Mouse (Mus musculus): Measurements from ENCODE around the gene Slc1a1.

The Slc1a1 gene

DNA sequence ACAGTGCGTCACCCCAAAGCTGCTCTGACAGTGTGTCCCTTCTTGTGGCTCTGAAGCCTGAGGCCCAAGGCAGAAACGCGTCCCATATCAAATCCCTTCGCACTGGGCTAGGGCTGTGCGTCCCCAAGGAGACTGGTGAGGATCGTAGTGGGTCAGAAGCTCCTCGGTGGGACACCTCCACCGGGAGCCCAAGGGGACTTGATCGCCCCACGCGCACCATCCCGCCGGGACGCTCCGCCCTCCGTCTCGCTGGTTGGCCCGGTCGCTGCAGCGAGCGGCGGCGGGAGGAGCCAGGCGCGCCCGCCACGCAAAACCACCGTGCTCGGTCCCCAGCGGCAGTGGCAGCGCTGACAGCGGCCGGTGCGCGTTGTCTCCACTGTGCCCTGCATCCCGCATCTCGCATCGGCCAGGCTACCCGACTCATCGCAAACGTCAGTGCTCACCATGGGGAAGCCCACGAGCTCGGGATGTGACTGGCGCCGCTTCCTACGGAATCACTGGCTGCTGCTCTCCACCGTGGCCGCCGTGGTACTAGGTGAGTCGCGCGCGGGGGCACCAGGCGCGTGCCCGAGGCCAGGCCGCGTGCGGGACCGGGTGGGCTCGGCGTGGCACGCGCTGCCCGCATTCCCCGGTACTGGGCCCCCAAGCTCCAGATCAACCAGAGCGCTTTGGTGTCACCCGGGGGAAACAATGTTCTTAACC lies at the start of gene Slc1a1:
Gene Slc1a1 (plus strand): TSS at position 252 of the 702 bp plus-strand sequence.
- peak; percentile 97 for ATAC-seq (ENCODE audit: low TSS enrichment)

DNA sequence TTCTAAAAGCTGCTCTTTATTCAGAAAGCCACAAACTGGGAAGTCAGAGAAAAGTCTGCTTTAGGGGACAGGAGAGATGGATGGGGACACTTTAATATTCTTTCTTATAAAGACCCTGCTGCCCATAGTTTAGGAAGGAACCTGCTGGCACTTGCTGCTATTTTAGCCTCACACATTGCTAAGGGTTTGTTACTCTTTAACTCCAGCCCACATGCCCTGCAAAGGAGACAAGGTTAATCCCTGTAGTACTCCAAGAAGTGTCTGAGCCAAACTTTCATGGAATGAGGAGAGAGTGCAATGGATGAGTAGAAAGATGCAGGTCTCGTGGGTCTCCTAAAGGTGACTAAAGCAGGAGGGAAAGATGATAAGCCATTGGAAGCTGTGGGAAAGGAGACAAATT lies 44.7 kb upstream of the Slc1a1 start:
- no peak for ATAC-seq (ENCODE audit: low TSS enrichment)

DNA sequence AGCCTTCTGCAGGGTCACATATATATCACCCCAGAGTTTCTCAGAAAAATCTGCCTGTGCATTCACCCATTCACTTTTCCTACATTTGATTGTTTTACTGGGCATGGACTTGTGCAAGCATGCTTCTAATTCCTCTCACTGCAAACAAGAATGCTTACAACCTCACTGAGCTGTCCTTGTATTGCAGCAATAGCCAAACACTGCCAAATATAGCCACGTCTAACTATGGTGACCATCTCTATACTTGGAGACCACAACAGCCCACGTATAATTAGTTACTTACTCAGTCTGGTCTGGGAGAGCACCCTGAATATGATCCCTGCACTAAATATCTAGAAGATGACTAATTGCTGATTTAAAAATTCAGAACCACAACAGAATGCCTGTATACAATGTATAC lies 41.5 kb upstream of the Slc1a1 start:
- no peak for ATAC-seq (ENCODE audit: low TSS enrichment)

DNA sequence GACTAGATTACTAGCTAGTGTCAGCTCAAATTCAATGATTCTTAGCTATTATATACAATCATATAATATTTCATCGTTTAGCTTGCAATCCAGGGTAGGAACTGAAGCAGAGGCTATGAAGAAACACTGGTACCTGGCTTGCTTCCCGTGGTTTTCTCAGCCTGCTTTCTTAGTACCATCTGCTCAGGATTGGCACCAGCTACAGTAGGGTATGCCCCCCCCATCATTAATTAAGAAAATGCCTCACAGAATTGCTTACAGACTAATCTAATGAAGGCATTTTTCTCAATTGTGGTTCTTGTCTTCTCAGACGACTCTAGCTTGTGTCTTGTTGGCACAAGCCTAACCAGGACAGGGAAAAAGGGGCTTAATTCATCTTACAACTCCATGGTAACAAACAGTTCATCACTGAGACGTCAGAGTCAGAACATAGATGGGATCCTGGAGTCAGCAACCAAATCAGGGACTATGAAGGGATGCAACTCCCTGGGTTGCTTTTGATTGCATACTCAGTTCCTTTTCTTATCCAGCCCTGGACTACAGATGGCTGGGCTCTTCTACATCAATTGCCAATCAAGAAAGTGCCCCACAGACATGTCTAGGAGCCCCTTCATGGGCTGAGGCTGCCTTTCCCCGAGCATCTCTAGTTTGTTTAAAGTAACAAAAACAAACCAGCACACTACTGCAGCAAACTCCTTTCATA lies 38.6 kb upstream of the Slc1a1 start:
- ATAC-seq (ENCODE audit: low TSS enrichment), result no peak

DNA sequence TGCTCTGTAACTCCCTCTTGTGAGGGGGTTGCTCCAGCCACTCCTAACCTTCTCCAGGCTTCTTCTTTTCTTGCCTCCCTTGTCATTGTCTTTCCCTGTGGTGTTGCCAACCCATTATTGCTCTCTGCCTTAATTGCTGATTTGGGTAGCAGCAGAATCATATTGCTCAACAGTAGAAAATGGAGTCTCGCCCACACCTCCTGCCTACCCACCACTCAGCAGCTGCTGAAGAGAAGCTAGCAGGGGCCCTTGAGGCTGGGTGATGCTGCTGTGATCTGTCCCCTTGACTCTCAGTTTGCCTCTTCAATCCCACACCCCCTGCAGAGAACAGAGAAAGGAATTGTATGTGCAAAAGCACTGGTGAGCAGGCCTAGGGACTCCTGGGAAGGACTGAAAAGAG lies 37.9 kb upstream of the Slc1a1 start:
- ATAC-seq (ENCODE audit: low TSS enrichment), result no peak

DNA sequence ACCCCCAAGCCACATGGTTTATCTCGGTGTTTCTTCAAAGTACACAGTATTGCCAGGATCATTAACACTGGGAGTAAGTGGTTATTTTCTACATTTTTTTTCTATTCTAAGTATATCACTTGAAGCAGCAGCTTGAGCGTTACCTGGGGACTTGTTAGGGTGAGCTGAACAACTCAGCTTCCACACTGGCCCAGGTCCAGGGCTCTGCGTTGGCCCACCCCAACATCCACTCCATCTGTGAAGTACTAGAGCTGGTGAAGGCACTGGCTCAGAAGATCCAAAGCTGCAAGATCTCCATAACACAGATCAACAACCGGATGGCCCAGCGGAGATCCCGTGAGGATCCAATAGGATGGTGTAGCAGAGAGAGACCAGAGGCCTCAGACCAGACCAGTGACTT lies 37.2 kb upstream of the Slc1a1 start:
- no peak for ATAC-seq (ENCODE audit: low TSS enrichment)

DNA sequence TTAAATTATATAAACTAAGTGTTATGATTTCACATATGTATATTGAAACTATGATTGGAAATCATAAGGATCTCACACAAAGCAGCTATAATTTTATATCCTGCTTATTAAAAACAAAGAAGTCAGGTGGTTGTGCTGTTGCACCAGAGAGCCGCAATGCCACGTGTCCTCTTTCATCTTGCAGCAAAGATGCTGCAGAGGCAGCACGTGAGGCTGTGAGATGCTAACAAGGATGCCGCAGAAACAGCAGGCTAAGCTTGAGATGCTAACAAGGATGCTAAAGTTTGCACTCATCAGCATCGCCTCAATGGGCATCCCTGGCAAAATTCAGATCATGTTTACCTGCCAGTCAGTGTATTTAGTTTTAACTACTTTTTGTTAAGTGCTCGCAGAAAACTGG lies 34.4 kb upstream of the Slc1a1 start:
- no peak for ATAC-seq (ENCODE audit: low TSS enrichment)

DNA sequence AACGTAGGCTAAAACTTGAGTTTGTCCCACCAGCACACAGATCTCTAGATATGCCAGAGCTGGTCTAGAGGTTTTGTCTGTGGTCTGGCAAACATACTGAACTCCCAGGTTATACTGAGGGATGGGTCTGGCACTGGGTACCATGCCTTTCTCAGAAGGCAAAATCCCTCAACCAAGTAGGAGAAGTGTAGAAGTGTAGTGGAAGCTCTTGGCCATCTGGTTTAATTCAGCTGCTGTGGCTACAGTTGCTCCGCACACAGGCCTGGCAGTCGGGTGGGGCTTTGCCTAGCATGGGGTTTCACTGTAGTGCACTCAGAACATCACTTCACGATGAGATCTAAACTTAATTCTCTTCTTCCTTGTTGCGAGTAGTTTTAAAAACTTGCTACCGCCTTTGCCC lies 28.6 kb upstream of the Slc1a1 start:
- no peak for ATAC-seq (ENCODE audit: low TSS enrichment)

DNA sequence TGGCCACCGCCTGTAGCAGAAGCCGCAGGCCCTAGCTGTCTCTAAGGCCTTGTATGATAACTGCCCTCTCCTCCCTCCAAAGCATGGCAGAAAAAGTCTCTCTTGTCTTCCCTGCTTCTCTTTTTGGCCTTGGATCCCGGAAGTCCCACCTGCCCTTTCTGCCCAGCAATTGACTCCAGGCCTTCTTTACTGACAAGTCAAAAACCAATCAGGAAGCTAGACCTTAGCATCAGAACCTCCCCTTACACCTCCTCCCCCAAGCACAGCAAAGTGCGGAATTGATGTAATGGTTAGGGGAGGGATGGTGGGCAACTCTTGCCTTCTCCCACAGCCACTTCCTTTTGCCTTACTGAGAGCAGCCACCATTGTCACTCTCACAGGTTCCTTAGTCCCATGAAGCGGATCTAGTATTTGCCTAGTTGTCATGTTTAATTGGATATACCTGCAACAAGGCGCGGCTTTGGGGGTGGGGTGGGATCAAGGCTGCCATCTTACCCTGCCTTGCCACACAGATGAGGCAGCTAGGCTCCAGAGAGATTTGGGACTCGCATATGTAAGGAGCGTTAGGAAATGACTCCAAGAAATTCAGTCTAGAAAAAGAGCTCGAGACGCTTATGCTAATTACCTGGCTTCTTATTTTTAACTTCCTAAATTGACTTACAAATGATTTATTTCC lies 27.9 kb upstream of the Slc1a1 start:
- ATAC-seq (ENCODE audit: low TSS enrichment), result no peak

DNA sequence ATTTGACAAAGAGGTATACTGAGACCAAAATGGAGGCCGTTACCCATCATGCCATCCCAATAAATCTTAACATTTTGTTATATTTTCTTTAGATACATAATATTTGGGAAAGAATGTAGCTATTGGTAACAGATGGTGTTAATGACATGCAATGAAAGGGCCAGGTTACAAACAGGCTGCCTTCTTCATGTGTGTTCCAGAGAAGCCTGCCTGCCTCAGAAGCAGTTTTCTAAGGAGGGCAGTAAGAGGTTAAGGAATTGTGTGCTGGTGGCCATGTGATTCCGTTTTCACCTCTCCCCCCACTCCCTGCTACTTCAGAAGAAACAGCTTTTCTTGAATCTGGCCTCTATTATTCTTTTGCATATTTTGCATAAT lies 27.4 kb upstream of the Slc1a1 start:
- ATAC-seq (ENCODE audit: low TSS enrichment), result no peak

DNA sequence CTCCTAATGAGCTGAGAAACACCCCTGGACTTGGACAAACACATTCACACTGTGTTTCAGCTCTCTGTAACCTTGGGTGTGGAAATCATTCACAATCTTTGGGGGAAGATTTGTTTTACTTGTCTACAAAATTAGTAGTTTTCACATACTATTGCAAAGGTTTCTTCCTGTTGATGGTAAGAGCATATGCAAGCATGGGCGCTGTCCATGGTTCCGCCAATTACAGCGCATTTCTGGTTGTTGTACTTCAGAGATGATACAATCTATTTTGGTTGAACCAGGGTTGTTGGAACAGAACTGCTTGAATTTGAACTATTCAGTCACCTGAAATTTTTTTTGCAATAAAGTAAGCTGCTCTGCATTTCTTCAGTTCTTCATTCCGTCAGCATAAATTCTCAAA lies 16.6 kb upstream of the Slc1a1 start:
- ATAC-seq (ENCODE audit: low TSS enrichment), result no peak

DNA sequence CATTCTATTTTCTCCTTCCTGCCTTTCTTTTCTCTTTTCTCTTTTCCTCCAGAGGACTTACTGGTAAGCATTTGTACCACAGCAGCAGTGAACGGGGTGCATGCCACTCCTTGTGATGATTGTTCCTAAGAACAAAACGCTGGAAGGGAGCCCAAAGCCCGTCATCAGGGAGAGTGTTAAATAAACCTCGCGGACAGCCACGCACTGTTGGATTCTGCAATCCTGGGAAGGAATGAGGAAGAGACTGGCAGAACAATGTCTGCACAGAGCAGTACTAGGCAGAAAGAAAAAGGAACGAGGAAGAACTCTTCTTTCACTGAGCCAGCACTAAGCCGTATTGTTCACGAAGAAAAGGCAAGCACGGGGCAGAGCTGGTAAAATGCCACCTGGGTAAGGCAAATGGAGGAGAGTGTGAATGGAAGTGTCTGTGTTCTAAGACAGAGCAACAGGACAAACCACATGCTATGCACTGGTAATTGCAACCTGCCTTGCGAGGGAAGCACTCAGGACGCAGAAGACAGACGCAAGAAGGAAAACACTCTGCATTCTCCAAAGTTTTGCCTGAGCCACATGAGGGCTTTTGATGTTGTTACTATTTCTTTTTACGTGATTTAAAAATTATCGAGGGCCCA lies 7.0 kb upstream of the Slc1a1 start:
- peak; percentile 79 for ATAC-seq (ENCODE audit: low TSS enrichment)

DNA sequence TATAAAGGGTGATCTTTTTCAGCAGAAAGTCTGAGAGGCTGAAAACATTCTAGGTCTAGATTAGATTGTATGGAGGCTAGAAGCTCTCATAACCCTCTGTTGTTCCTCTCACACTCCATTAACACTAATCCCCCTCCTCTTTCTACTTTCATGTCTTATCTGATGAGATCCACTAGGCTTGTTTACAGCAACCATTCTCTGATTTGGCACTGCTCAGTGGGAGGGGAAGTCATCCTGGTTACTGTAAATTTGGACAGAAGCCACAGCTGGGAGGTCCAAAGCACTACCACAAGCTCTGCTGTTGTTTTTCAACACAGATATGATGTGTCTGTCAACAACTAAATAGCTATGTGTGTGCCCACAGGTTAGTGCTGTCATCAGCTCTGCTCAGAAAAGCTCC lies 3.5 kb upstream of the Slc1a1 start:
- no peak for ATAC-seq (ENCODE audit: low TSS enrichment)

DNA sequence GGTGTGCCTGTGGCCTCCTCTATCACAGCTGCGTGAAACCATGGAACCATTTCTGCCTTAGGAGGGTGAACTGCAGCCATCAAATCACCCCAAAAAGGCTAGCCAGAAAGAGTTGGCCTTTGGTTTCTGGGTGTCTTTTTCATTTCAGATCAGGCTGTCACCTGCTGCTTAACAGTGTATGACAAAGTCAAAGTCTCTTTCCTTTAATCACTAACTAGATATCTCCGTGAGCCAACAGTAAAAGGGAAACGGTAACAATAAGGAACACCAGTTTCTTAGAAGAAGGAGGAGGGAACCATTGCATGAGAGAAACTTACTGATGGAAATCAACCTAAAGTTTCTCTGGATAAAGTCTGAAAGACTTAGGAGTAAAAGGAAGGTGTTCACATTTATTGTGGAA lies 2.2 kb upstream of the Slc1a1 start:
- ATAC-seq (ENCODE audit: low TSS enrichment), result no peak

DNA sequence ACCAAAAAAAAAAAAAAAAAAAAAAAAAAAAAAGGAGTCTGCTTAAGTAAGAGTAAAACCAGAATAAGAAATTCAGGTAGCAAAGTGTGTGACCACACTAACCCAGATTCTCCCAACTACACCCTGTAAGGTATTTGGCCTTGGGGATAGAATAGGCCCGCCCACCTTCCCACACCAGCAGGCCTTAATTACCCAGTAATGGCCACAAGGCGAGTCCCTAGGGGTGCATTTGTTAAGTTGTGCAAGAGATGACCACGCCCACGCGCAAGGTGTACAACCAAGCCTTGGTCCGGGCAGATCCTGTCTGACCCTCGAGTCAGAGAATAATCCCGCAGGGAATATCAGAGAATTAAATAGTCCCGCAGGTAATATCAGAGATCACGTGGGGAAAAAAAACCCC lies 461 bp upstream of the Slc1a1 start:
- 0 out of 2 replicates have a peak, but pooled peaks have one; percentile 5 for ATAC-seq (ENCODE audit: low TSS enrichment)

DNA sequence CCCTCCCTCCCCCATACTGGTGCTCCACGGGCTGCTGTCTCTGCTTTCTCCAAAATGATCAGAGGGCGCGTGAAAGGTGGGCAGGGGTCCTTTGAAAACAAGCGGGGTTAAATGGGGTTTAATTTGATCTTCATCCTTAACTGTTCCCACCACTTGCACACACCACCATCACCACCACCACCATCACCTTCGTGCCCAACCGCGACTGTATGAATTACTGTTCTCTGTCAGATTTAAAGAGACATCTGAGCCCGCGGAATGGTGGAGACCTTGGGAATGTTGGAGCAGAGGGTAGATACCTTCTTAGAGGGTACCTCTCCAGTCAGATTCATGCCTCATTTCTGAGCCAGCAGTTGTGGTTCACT lies 633 bp downstream of the Slc1a1 start:
- ATAC-seq (ENCODE audit: low TSS enrichment), result peak; percentile 21; the same call in 1 of the 2 replicates

DNA sequence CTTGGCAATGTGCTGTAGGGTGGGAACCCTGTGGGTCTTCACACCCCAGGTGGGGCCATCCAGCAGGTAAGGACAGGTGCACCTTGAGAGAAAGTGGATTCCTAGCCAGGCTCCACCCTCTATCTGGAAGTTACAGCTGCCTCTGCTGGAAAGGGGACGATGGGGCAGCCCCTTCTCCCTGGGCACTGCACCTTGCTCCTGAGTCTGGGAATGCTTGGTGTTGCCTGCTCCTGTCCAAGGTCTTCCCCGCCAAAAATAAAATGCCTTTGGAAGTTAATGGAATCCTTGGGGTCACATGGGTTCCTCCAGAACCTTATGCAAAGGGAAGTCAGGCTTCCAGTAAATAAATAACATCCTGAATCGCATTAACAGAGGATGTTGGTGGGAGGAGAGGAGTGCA lies 1.3 kb downstream of the Slc1a1 start:
- no peak for ATAC-seq (ENCODE audit: low TSS enrichment)

DNA sequence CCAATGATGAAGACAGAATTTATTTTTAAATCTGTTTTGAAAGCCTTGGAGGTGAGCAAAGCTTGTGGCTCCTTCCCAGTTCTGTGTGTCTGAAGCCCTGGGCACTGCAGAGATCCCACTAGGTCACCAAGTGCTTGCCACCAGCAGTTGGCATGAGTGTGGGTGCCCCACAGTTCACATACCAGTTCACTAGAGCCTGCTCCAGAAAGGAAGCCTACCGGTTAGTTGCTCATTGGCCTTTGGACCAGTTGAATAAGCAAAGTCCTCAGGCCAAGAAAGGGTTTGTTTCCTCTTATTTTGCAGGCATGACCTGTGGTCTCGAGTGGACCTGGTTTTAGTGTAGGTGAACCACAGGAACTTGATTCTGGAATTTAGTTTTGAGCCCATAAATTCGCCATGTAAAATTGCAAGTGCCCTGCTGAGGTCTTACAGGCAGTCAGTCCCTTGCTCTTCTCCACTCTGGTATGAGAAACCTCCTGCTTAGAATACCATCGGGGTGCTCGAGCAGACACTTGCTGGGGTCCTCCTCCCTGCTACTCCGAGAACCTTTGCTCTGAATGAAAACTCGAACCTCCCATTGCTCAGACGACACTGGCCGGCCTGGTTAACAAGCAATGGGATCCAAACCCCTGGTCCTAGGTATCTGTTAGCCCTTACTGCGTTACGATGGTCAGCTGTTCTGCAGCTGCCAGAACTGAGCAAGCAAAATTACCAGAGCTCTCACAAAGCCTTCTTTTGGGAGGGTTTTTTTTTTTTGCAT lies 2.0 kb downstream of the Slc1a1 start:
- ATAC-seq (ENCODE audit: low TSS enrichment), result no peak

DNA sequence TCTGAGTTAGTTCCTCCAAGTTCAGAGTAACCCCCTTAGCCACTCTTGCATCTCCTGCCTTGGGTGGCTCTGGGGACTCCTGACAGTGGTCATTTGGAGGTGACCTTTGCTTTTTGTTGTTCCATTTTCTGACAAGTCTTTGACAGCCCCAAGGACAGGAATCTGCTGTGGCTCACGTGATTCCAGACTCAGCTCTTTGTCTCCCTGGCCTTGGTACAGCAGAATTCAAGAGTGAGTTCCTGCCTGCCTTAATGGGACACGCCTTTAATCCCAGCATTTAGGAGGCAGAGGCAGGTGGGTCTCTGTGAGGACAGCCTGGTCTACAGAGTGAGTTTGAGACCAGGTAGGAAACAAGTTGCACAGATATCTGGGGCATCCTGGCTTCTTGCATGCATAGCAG lies 3.9 kb downstream of the Slc1a1 start:
- no peak for ATAC-seq (ENCODE audit: low TSS enrichment)

DNA sequence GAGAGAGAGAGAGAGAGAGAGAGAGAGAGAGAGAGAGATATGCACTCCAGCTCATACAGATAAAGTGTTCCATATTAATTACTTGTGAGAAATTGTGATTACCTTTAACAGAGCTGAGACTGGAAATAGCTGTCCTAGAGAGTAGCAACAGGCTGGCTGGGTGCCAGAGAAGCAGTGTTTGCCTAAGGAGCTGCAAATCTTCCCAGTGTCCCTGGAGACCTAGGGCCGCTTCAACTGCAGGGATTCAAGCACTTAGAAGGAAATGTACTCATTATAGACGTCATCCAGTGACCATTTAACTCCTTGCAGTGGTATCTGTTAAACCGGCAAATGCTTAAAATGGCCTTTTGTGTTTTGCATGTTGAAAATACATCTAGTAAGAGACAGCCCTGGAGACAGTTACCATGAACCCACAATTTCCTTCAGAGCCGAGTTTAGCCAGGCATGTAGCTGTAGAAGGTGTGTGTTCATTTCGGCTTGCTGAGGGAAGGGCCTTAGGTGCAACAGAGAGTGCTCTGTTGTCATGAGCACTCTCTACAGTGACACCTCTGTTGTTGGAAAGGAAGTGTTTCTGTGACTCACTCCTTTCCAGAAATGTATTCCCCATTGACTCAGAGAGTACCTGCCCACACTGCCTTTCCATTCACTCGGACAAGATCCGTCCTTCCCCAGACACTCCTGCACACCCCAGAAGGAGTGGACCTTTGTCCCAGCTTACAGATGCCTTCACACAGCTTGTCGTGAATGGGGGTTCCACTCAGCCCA lies 10.3 kb downstream of the Slc1a1 start:
- peak; percentile 97 for ATAC-seq (ENCODE audit: low TSS enrichment)

DNA sequence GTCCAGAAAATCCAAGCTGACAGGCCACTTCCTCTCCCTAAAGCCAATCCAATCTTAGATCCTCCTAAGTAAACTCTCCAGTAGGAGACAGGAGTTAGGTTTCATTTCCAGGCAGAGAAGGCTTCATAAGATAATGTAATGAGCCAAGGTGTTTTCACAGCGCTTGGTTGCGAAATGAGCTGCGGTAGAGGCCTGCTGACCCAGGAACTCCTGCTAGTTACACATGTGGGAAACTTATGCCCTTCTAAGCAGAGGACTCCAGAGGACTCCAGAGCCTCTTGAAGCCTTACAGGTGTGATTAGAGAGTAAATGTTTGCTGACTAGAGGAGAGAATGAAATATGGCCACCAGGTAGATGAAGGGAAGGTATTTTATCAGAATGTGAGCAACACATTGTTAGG lies 15.7 kb downstream of the Slc1a1 start:
- ATAC-seq (ENCODE audit: low TSS enrichment), result no peak

Measured in frontal cortex, adult (tissue).